Comparison of ENCODE assay signal across 32 mouse cellular contexts in genomic region chr11:54250575-54250974, GRCm38 (mm10). TPM values are rescaled to one million over a fixed set of nuclear protein-coding genes. Genes with fewer than 3 reads are reported as not detected.
DNase-seq lines count a peak whose midpoint lies in the region; ATAC-seq and TF ChIP-seq lines count a peak whose summit lies in the region.
"Had no signal": no experiment of that assay in that cellular context is flagged by ENCODE, and none has a peak within 500 bp of the region (broad histone marks: within the 10 kb centered on the region; RNA-seq: fewer than 3 reads in every experiment).

No protein-coding gene starts in this region.

- no peaks in the 10 kb centered on the region for H3K36me3 ChIP-seq in lung, embryonic 14.5 days (ENCODE audit: insufficient read depth)
- no peaks in the 10 kb centered on the region for H3K36me3 ChIP-seq in lung, postnatal 0 days (ENCODE audit: insufficient read depth, low read length)
- no peaks in the 10 kb centered on the region for H3K36me3 ChIP-seq in limb, embryonic 10.5 days
- H3K36me3 ChIP-seq: embryonic facial prominence, embryonic 12.5 days; embryonic facial prominence, embryonic 15.5 days; forebrain, embryonic 12.5 days; forebrain, embryonic 15.5 days; heart, embryonic 12.5 days; heart, embryonic 15.5 days had no signal

- no peak for TF ChIP-seq CTCF in lung, embryonic 14.5 days (IDR thresholded peaks at IDR 0.05; ENCODE audit: low read depth)
- no peak for TF ChIP-seq CTCF in lung, postnatal 0 days (IDR thresholded peaks at IDR 0.05)

- H3K4me3 ChIP-seq in lung, embryonic 14.5 days (ENCODE audit: low read depth, low read length), result no peak overlapping the region
- no peak overlapping the region for H3K4me3 ChIP-seq in lung, postnatal 0 days (ENCODE audit: low read depth, low read length)
- no peak overlapping the region for H3K4me3 ChIP-seq in limb, embryonic 10.5 days
- H3K4me3 ChIP-seq: embryonic facial prominence, embryonic 12.5 days; embryonic facial prominence, embryonic 15.5 days; forebrain, embryonic 12.5 days; forebrain, embryonic 15.5 days; heart, embryonic 12.5 days; heart, embryonic 15.5 days had no signal

- no peaks in the 10 kb centered on the region for H3K27me3 ChIP-seq in lung, embryonic 14.5 days (ENCODE audit: insufficient read depth, low read length)
- H3K27me3 ChIP-seq in lung, postnatal 0 days (replicated peaks; ENCODE audit: insufficient read depth, low read length), result no peaks in the 10 kb centered on the region
- H3K27me3 ChIP-seq in limb, embryonic 10.5 days (ENCODE audit: low read depth, poor library complexity, severe bottlenecking), result no peaks in the 10 kb centered on the region
- H3K27me3 ChIP-seq: embryonic facial prominence, embryonic 12.5 days; forebrain, embryonic 12.5 days; forebrain, embryonic 15.5 days had no signal

- ATAC-seq in lung, embryonic 14.5 days (ENCODE audit: insufficient read depth), result peak; percentile 56
- ATAC-seq in lung, postnatal 0 days, result peak; percentile 82
- ATAC-seq: CD4-positive, CD25-positive, alpha-beta regulatory T cell, adult 4 months; forebrain, embryonic 15.5 days; hindbrain, postnatal 0 days had no signal

- peak; percentile 51 for DNase-seq in lung, embryonic 14.5 days
- peak; percentile 86 for DNase-seq in lung, postnatal 0 days (ENCODE audit: low spot score)
- peak; percentile 82 for DNase-seq in lung, postnatal 25 days (ENCODE audit: low spot score)
- no peak for DNase-seq in adrenal gland, postnatal 36 days
- DNase-seq in retina, postnatal 1 day, result no peak
- DNase-seq in limb, embryonic 10.5 days (ENCODE audit: low spot score), result no peak
- DNase-seq in heart, postnatal 36 days, result no peak
- DNase-seq: adrenal gland, adult 2 months; adrenal gland, postnatal 14 days; cerebellum, adult 18-20 months; cerebellum, adult 9-10 months; cerebellum, postnatal 14 days; gastrocnemius, postnatal 25 days; heart, adult 18-20 months; heart, postnatal 10 days; heart, postnatal 4 days had no signal

- H3K9ac ChIP-seq in lung, embryonic 14.5 days, result no peak overlapping the region
- H3K9ac ChIP-seq in lung, postnatal 0 days (replicated peaks; ENCODE audit: low read depth), result no peak overlapping the region
- H3K9ac ChIP-seq: embryonic facial prominence, embryonic 12.5 days; embryonic facial prominence, embryonic 15.5 days; forebrain, embryonic 12.5 days; forebrain, embryonic 15.5 days; heart, embryonic 12.5 days; heart, embryonic 15.5 days; hindbrain, embryonic 14.5 days had no signal

- 0 out of 2 replicates have a peak overlapping the region, but pooled peaks have one; percentile 21 for H3K27ac ChIP-seq in lung, embryonic 14.5 days (ENCODE audit: low read depth)
- peak overlapping the region; percentile 52; the same call in 1 of the 2 replicates for H3K27ac ChIP-seq in lung, postnatal 0 days (ENCODE audit: low read length)
- no peak overlapping the region for H3K27ac ChIP-seq in limb, embryonic 10.5 days
- H3K27ac ChIP-seq: embryonic facial prominence, embryonic 12.5 days; embryonic facial prominence, embryonic 15.5 days; forebrain, embryonic 12.5 days; forebrain, embryonic 15.5 days; heart, embryonic 15.5 days; hindbrain, embryonic 14.5 days; hindbrain, postnatal 0 days had no signal

- no peaks in the 10 kb centered on the region for H3K9me3 ChIP-seq in lung, embryonic 14.5 days (ENCODE audit: low read depth, low read length)
- no peaks in the 10 kb centered on the region for H3K9me3 ChIP-seq in lung, postnatal 0 days (ENCODE audit: low read length)
- no peaks in the 10 kb centered on the region for H3K9me3 ChIP-seq in limb, embryonic 10.5 days (replicated peaks)
- H3K9me3 ChIP-seq: embryonic facial prominence, embryonic 12.5 days; embryonic facial prominence, embryonic 15.5 days; forebrain, embryonic 12.5 days; forebrain, embryonic 15.5 days; heart, embryonic 12.5 days; heart, embryonic 15.5 days had no signal

- 77% methylated on average over 11 of the region's 11 CpGs for WGBS in lung, embryonic 14.5 days
- WGBS in lung, postnatal 0 days, result 72% methylated on average over 11 of the region's 11 CpGs
- WGBS in limb, embryonic 10.5 days, result 95% methylated on average over 11 of the region's 11 CpGs

- TF ChIP-seq EP300 in lung, postnatal 0 days (IDR thresholded peaks at IDR 0.05), result peak; percentile 81

- no peak overlapping the region for H3K4me2 ChIP-seq in lung, embryonic 14.5 days
- no peak overlapping the region for H3K4me2 ChIP-seq in lung, postnatal 0 days (replicated peaks; ENCODE audit: low read depth, low read length)
- H3K4me2 ChIP-seq: embryonic facial prominence, embryonic 12.5 days; embryonic facial prominence, embryonic 15.5 days; forebrain, embryonic 12.5 days; forebrain, embryonic 15.5 days; heart, embryonic 12.5 days; heart, embryonic 15.5 days; hindbrain, embryonic 14.5 days had no signal

- intact Hi-C loops in heart, postnatal 36 days (cut with DNase I), result no loop called here

- peaks cover 3% of the 10 kb centered on the region; the same call in 1 of the 2 replicates for H3K4me1 ChIP-seq in lung, embryonic 14.5 days (ENCODE audit: insufficient read depth)
- no peaks in the 10 kb centered on the region; the same call in 1 of the 2 replicates for H3K4me1 ChIP-seq in lung, postnatal 0 days (ENCODE audit: insufficient read depth, low read depth, low read length)
- peaks cover 8% of the 10 kb centered on the region for H3K4me1 ChIP-seq in limb, embryonic 10.5 days
- H3K4me1 ChIP-seq: embryonic facial prominence, embryonic 12.5 days; embryonic facial prominence, embryonic 15.5 days; forebrain, embryonic 12.5 days; forebrain, embryonic 15.5 days had no signal

RNA-seq across cellular contexts. Expression of gene Csf2, which starts 1.1 kb away (rescaled TPM):
- polyA plus RNA-seq in lung, embryonic 14.5 days (2014; fragmentation: Nextera tagmentation; extraction: Ambion mirVana), result 0.24 and 0.32 TPM in 2 replicates
- polyA plus RNA-seq in lung, postnatal 0 days (2015; fragmentation: Nextera tagmentation; extraction: Ambion mirVana), result 14.7 and 16.9 TPM in 2 replicates
- not detected for total RNA-seq in adrenal gland, postnatal 36 days (2021)
- polyA plus RNA-seq in limb, embryonic 10.5 days (2016; fragmentation: Nextera tagmentation; extraction: Ambion mirVana), result not detected in 2 replicates
- not detected for total RNA-seq in heart, postnatal 36 days (2021)
- total RNA-seq: adrenal gland, adult 2 months; adrenal gland, postnatal 14 days; common myeloid progenitor, adult 5-6 weeks; gastrocnemius, adult 8-10 months; gastrocnemius, postnatal 25 days; heart, adult 18-20 months; heart, postnatal 10 days; heart, postnatal 4 days; hindbrain, postnatal 0 days; MEL had no signal
- polyA plus RNA-seq: adrenal gland, adult 2 months; brain, embryonic 14.5 days; C2C12; embryonic facial prominence, embryonic 12.5 days; embryonic facial prominence, embryonic 15.5 days; forebrain, embryonic 12.5 days; forebrain, embryonic 15.5 days; gonadal fat pad, adult 2 months; heart, embryonic 12.5 days; heart, embryonic 15.5 days; hindbrain, embryonic 11.5 days; hindbrain, embryonic 14.5 days; hindbrain, postnatal 0 days had no signal

RNA-seq across cellular contexts. Expression of gene Il3, which starts 16.5 kb away (rescaled TPM):
- polyA plus RNA-seq in lung, embryonic 14.5 days (2014; fragmentation: Nextera tagmentation; extraction: Ambion mirVana), result not detected in 2 replicates
- polyA plus RNA-seq in lung, postnatal 0 days (2015; fragmentation: Nextera tagmentation; extraction: Ambion mirVana), result not detected in 2 replicates
- not detected for total RNA-seq in adrenal gland, postnatal 36 days (2021)
- polyA plus RNA-seq in limb, embryonic 10.5 days (2016; fragmentation: Nextera tagmentation; extraction: Ambion mirVana), result not detected in 2 replicates
- not detected for total RNA-seq in heart, postnatal 36 days (2021)
- total RNA-seq: adrenal gland, adult 2 months; adrenal gland, postnatal 14 days; common myeloid progenitor, adult 5-6 weeks; gastrocnemius, adult 8-10 months; gastrocnemius, postnatal 25 days; heart, adult 18-20 months; heart, postnatal 10 days; heart, postnatal 4 days; hindbrain, postnatal 0 days; MEL had no signal
- polyA plus RNA-seq: adrenal gland, adult 2 months; brain, embryonic 14.5 days; C2C12; CD4-positive, CD25-positive, alpha-beta regulatory T cell, adult 4 months; embryonic facial prominence, embryonic 12.5 days; embryonic facial prominence, embryonic 15.5 days; forebrain, embryonic 12.5 days; forebrain, embryonic 15.5 days; gonadal fat pad, adult 2 months; heart, embryonic 12.5 days; heart, embryonic 15.5 days; hindbrain, embryonic 11.5 days; hindbrain, embryonic 14.5 days; hindbrain, postnatal 0 days had no signal

RNA-seq across cellular contexts. Expression of gene Acsl6, which starts 53.0 kb away (rescaled TPM):
- polyA plus RNA-seq in lung, embryonic 14.5 days (2014; fragmentation: Nextera tagmentation; extraction: Ambion mirVana), result 0.35 and 0.67 TPM in 2 replicates
- polyA plus RNA-seq in lung, postnatal 0 days (2015; fragmentation: Nextera tagmentation; extraction: Ambion mirVana), result 0.12 and 0.14 TPM in 2 replicates
- total RNA-seq in adrenal gland, postnatal 36 days (2021), result 1 to 10 TPM; 2.7 to 3.1 TPM
- polyA plus RNA-seq in limb, embryonic 10.5 days (2016; fragmentation: Nextera tagmentation; extraction: Ambion mirVana), result 1.5 and 1.7 TPM in 2 replicates
- total RNA-seq in heart, postnatal 36 days (2021), result 1 to 10 TPM; 3.1 to 5.9 TPM
- polyA plus RNA-seq: CD4-positive, CD25-positive, alpha-beta regulatory T cell, adult 4 months had no signal

Comparison
In these comparisons a context has a peak if more than half of its experiments do, and no peak if none do; other contexts are left out.
1. RNA of gene Csf2, which starts 1.1 kb away (polyA plus RNA-seq): 14.7 to 16.9 TPM in lung, postnatal 0 days; 0.24 to 0.32 TPM in lung, embryonic 14.5 days and not detected in limb, embryonic 10.5 days; every median in the first group is over 10 times any median in the second.
2. DNase-seq: peak in lung, embryonic 14.5 days (single experiment), lung, postnatal 0 days (single experiment) and lung, postnatal 25 days (single experiment); none in adrenal gland, postnatal 36 days (0 of 2), retina, postnatal 1 day (single experiment), limb, embryonic 10.5 days (single experiment) and heart, postnatal 36 days (0 of 2).